Mouse (Mus musculus) forelimb bud, embryonic 11.5 days (tissue): Measurements from ENCODE around the gene Rpl15.
"Not testable (repeated sequence)": the region's sequence is repeated elsewhere in the genome, so short reads cannot be mapped to it uniquely, and the experiment has no call there.

Experiments
- DNase-seq: peaks from one replicate; pipeline ENCODE4 v3.0.0-alpha.2; 2012; ENCODE audit warnings: low read depth, low spot score

Gene Rpl15

DNA sequence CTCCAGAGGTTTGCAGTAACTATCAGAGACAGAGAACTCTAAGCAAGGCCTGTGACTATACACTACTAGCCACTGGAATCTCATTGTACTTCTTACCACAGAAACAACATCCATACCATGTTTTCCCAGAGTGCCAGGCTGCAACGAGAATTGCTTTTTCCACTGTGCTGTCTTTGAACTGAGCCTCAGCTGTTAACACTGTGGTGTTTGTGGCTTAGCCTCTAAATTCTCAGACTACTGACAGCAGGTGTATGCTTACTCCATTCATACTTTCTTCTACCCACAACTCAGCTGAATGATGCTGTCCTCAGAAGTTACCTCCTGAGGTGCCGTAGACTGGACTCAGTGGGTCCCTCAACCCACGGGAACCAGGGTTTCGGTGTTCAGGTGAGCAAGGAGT is 29.4 kb downstream of the Rpl15 start:
- no peak for DNase-seq

DNA sequence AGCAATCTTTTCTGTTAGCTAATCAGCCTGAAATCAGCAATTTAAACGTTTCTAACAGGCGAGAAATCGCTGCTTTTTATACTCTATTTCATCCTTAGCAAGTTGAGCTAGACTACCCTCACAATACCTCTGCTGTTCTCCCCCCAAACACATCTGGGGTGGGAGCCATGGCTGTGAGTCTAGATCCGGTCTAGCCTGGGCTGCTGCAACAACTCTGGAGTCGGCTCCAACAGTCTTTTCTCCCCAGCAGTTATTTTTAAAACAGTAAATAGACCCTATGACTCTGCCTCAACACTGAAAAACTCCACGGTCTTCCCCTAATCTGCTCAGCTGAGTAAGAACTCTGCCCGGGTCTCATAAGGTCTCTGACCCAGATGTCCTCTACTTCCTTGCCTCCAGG is 31.1 kb downstream of the Rpl15 start:
- DNase-seq, result no peak

DNA sequence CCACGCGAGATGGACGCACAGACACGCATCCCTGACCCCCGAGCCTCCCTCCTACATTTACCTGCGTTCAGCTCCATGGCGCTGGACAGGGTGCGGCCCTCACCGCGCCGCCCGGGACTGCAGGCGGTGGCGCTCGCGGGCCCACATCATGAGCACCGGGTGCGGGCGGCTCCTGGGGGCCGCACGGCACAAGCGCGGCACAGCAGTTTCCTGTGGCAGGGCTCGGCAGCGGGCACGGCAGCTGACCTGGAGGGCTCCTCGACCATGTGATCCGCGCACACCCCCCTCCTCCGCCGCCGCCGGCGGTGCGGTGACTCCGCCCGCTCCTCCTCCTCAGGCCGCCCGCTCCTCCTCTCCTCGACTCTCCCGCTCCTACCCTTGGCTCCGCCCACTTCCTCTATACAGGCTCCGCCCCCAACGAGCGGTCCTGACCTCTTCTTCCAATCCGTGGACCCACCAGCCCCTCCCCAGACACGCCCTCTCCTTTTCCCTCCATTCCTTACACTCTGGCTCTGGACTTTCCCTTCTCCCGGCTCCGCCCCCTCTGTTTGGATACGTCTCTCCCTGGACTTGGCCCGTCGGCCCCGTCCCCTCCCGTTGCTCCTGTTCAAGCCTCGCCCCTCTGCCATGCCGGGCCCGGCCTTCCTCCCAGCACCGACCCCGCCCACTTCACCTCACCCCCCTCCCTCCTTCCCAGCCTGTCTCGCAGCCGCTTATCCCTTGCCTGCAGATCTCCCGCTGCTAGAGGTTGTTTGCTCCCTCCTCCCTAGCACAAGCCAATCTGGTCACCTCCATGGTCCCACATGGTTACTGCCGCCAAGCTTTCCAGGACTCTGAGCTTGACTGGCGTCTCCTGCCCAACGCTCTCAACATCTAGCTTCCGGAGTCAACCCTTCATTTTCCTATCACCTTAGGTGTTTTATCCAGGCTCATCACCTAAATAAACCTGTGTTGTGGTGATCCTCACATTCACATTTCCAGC is 32.1 kb downstream of the Rpl15 start, which contains the start of gene Nr1d2:
Gene Nr1d2 (minus strand): TSS at position 378 of the 982 bp plus-strand sequence.
- peak; percentile 99 for DNase-seq

DNA sequence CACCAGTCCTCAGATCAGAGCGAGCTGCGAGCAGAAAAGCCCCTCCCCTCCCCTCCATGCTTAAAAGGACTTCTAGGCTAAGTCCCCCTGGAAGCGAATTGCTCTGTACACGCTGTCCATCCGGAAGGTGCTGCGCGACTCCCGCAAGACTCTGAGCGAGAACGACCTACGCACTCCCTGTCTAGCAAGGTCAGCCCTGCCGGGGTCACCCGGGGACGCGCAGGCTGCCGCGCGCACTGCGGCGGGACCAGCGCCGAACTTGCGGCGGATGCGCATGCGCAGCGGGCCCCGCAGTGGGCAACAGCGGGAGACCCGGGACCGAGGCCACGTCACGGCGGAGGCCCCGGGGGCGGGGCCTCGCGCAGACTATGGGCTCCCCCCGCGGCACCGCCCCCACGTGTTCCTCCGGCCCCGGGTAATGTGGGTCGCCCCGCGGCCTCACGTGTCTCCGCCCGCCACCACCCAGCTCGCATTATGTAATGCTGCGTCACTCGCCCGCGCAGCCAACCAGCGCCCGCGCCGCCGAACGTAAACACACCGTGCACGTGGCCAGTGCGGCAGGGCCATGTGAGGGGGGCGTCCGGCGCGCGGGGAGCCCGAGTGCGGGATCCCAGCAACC is 33.0 kb downstream of the Rpl15 start:
- peak; percentile 96 for DNase-seq

DNA sequence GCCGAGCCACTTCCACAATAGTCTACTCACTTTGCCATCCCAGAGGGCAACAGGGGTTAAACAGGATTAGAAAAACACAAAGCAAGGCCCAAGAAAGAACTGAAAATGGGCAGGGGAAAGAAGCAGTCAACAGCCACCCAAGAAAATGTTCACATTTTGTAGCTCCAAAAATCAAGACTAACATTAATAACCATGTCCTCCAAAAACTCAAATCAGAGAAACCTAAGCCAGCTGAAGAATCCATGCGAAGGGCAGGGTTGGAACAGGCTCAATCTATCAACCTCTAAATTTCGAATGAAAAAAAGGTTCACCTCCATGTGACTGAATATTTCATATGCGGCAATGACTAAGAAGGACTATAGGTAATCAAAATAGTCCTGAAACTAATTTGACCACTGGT is 33.8 kb downstream of the Rpl15 start:
- no peak for DNase-seq

DNA sequence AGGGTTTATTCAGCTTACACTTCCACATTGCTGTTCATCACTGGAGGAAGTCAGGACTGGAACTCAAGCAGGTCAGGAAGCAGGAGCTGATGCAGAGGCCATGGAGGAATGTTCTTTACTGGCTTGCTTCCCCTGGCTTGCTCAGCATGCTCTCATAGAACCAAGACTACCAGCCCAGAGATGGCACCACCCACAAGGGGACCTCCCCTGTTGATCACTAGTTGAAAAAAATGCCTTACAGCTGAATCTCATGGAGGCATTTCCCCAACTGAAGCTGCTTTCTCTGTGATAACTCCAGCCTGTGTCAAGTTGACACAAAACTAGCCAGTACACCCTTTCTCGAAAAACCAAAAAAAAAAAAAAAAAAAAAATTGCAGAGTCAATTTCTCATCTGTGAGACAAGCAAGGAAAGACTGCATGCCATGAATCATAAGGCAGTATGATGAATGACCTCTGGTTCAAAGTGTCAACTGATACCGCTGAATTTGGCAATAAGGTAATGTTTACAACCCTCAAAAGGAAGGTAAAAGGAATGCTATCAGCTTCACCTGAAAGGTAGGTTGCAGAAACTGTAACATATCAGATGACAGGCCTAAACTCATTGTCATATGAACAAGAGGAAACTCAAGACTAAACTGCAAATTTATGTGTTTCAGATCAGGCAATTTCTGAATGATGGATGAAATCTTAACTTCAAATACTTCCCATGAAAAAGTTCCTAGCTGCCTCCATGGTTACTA is 34.5 kb downstream of the Rpl15 start:
- not testable (repeated sequence) for DNase-seq

DNA sequence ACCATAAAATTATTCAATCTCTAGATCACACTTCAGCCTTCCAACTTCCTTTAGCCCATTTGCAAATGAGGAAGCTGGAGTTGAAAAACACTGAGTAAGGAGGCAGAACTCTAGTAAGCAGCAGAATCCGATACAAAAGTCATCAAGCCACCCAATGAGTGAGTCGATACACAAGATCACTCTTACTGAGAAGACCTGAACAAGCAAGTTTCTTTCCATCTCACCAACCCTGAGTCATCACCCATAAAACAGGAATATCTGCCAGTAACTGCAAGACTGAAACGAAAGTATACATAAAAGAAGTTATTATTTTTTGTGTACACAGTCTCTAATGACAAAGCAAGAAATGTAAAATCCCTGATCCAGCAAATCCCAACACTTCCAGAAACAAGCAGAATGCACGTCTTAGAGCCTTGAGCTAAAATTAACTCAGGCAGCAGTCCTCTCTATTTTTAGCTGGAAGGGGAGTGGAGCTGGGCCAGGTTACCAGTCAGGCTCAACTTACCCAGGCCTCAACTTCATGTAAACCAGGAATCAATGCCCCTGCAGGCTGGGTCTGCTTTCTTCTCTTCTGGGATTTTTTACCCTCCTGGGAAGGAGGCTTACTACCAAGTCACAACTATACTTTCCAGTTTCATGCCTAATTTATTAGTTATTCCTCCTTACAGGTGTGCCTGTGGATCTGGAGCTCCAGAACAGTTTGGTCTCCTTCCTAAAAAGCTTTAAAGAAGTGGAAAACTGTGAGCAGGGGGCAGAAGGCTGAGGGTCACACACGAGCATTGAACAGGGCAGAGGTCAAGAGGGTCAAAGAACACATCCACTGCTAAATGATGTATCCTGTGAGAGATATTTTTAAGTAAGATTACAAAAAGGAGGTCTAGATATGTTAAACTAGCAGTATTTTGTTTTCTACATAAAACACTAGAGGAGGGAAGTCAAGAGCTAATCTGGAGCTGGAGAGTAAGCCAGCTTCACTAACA is 36.9 kb downstream of the Rpl15 start:
- no peak for DNase-seq

DNA sequence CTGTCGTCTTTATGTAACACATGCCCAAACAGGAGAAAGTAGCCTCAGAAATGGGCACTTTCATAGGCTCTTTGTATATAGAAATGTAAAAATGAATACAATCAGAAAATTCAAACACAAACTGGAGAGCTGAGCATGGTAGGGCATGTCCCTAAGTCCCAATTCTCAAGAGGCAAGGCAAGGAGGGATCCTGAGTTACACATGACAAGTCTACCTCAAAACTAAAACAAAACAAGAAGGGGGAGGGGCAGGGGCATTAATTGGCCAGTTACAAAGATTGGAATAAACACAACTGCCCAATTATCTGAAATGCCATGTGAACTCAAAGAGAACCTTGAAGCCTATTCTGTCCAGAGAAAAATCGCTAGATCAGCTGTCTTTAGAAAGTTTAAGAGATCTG is 38.1 kb downstream of the Rpl15 start:
- no peak for DNase-seq

DNA sequence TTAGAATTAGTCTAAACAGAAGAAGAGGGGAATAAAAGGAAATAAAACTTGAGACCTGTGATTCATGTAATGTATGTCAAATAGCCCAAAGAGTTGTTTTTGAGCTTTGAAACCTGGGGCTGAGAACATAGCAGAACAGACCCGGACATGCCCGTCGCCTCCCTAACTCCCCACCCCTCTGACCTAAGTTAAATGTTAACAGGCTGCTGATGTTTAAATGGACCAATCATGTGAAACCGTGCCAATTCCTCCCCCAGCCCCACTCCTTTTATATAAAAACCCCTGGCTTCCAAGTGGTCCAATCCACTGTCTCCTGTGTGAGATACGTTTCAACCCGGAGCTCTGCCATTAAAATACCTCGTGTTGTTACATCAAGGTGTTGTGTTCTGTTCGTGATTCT is 39.3 kb downstream of the Rpl15 start:
- not testable (repeated sequence) for DNase-seq

DNA sequence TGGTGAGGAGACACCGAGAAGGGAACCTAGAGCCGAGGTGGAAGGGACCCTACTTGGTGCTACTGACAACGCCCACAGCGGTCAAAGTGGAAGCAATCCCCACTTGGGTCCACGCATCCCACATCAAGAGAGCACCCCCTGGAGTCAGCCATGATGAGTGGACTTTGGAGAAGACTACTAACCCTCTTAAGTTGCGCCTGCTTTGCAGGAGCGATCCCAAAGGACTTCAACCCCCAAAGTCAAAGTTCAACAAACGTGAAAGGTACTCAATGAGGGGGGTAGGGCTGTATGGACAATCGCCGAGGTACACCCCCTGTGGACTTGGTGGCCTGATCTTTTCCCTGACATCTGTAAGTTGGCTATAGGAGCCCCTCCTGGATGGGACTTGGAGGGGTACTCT is 41.4 kb downstream of the Rpl15 start:
- DNase-seq, result not testable (repeated sequence)

DNA sequence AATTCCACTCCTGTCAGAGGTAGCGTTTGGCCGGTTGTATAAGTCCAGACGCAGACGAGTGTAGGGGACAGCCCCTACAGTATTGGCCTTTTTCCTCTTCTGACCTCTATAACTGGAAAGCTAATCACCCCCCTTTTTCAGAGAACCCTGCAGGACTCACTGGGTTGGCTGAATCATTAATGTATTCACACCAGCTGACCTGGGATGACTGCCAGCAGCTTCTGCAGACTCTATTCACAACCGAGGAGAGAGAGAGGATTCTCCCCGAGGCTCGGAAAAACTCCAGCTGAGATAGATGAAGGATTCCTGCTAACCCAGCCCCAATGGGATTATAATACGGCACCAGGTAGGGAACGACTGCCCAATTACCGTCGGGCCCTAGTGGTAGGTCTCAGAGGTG is 45.0 kb downstream of the Rpl15 start:
- DNase-seq, result not testable (repeated sequence)

DNA sequence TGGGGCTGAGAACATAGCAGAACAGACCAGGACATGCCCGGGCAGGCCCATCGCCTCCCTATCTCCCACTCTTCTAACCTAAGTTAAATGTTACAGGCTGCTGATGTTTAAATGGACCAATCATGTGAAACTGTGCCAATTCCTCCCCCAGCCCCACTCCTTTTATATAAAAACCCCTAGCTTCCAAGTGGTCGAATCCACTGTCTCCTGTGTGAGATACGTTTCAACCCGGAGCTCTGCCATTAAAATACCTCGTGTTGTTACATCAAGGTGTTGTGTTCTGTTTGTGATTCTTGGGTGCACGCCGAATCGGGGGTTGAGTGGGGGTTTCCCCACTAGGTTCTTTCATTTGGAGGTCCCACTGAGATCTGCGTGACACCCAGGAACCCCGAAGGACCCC is 45.8 kb downstream of the Rpl15 start:
- not testable (repeated sequence) for DNase-seq

DNA sequence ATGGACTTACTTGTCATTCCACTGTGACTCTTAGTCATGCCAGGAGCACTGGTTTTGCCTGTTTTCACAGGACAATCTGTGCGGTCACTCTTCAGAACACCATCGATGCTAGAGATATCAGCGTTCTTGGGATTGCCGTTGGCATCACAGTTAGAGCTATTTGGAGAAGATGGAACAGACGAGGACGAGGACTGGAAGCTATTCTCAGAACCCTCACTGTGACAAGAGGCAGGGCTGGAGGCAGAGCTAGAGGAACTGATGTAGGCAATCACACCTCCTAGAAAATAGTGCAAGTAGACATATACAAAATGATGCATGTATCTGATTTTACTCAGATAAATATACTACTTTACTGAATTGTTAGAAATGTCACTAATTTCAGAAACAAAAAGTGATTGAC is 49.2 kb downstream of the Rpl15 start:
- no peak for DNase-seq
